Mouse (Mus musculus) heart, embryonic 15.5 days (tissue): ENCODE data around the gene Znrf3. TPM values are rescaled to one million over a fixed set of nuclear protein-coding genes. Genes with fewer than 3 reads are reported as not detected.
A peak's percentile ranks its signal among the peaks of the same experiment; 100 is the strongest.

Experiments
- ATAC-seq: fragments of 200-750 bp; cut with Nextera tagmentation; replicated peaks from 2 replicates; pipeline ENCODE4 v1.8.0; 2017; ENCODE audit warnings: low read depth, moderate TSS enrichment; ENCODE audit not compliant: insufficient number of reproducible peaks, insufficient read depth, low FRiP score
- H3K27ac ChIP-seq: fragments of 300-500 bp; sonication (generic); 2 replicates; pipeline ENCODE4 v1.5.1; 2015; ENCODE audit warnings: mild to moderate bottlenecking, inconsistent platforms
- H3K27me3 ChIP-seq: fragments of 300-500 bp; sonication (generic); 2 replicates; pipeline ENCODE4 v1.6.1; 2015; ENCODE audit warnings: inconsistent platforms
- H3K36me3 ChIP-seq: fragments of 300-500 bp; sonication (generic); 2 replicates; pipeline ENCODE4 v1.6.1; 2015; ENCODE audit warnings: mild to moderate bottlenecking, inconsistent platforms
- H3K4me1 ChIP-seq: fragments of 300-500 bp; sonication (generic); replicated peaks from 2 replicates; pipeline ENCODE4 v1.6.1; 2015; ENCODE audit warnings: inconsistent platforms
- H3K4me2 ChIP-seq: fragments of 300-500 bp; sonication (generic); 2 replicates; pipeline ENCODE4 v1.6.1; 2015; ENCODE audit warnings: inconsistent platforms, mild to moderate bottlenecking, moderate library complexity
- H3K4me3 ChIP-seq: fragments of 300-500 bp; sonication (generic); 2 replicates; pipeline ENCODE4 v1.5.1; 2015; ENCODE audit warnings: mild to moderate bottlenecking, inconsistent platforms
- H3K9ac ChIP-seq: fragments of 300-500 bp; sonication (generic); 2 replicates; pipeline ENCODE4 v1.6.1; 2015; ENCODE audit warnings: mild to moderate bottlenecking, inconsistent platforms
- H3K9me3 ChIP-seq: fragments of 300-500 bp; sonication (generic); replicated peaks from 2 replicates; pipeline ENCODE4 v1.6.1; 2016; ENCODE audit warnings: inconsistent platforms
- WGBS: fragments of 180-500 bp; shearing (Covaris S2); methylation state at CpG from one replicate; pipeline ENCODE4 v1.1.7; 2015; ENCODE audit warnings: mixed read lengths; 5-methylcytosine and 5-hydroxymethylcytosine counted together
- polyA plus RNA-seq: library from polyadenylated mRNA; unstranded; fragments of >200 nt; fragmentation: Nextera tagmentation; extraction: Ambion mirVana; gene quantifications from 2 replicates; pipeline ENCODE4 v1.2.1, GENCODE M21; 2015

Gene Znrf3
- polyA plus RNA-seq, 1 experiment from 2014 or later: 6.5 TPM

DNA sequence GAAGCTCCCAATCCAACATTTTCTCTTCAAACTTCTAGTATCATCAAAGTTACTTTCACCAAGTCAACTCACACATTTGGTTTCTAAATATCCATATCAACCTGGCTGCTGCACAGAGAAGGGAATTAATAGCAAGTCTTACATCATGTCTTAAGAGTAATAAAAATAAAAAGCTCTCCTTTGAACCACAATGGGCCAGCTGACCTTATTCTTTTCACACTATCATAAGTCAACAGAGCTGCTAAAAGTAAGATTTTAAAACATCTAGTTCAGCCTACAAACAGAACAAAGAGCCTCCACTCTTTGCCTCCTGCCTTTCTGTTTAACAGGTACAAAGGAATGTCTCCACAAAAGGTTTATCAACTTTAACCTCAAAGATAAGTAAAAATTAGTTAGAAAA lies 7.7 kb downstream of the Znrf3 start:
- Histone ChIP-seq H3K27ac (peak overlapping the region; percentile 33), H3K4me2 (no peak overlapping the region), H3K4me3 (no peak overlapping the region), H3K27me3 (no peaks in the 10 kb centered on the region), H3K9ac (no peak overlapping the region), H3K4me1 (peaks cover 39% of the 10 kb centered on the region), H3K36me3 (no peaks in the 10 kb centered on the region), H3K9me3 (no peaks in the 10 kb centered on the region)
- ATAC-seq: no peak

DNA sequence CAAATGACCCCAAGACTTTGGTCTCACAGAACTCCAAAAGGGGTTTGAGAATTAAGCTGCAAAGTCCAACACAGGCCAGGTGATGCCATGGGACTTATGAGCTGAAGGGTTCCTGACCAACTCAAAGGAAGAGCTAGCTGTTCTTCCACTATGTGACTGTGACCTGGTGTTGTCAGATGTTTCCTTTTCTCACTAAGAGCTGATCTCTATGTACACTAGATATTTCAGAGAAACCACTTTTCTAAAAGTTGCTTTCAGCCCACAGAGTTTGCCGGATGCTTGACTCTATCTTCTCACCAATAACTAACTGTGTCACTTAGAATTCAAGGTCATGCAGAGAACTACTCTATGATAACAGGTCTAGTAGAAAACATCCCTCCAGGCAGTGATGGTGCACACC lies 9.2 kb downstream of the Znrf3 start:
- peaks cover 52% of the 10 kb centered on the region for H3K4me1 ChIP-seq
- no peaks in the 10 kb centered on the region for H3K27me3 ChIP-seq
- no peak overlapping the region for H3K27ac ChIP-seq
- no peaks in the 10 kb centered on the region for H3K9me3 ChIP-seq
- no peak for ATAC-seq
- no peak overlapping the region for H3K4me2 ChIP-seq
- 76% methylated on average over 1 of the region's 1 CpGs for WGBS
- no peak overlapping the region for H3K4me3 ChIP-seq
- no peaks in the 10 kb centered on the region for H3K36me3 ChIP-seq
- no peak overlapping the region for H3K9ac ChIP-seq

DNA sequence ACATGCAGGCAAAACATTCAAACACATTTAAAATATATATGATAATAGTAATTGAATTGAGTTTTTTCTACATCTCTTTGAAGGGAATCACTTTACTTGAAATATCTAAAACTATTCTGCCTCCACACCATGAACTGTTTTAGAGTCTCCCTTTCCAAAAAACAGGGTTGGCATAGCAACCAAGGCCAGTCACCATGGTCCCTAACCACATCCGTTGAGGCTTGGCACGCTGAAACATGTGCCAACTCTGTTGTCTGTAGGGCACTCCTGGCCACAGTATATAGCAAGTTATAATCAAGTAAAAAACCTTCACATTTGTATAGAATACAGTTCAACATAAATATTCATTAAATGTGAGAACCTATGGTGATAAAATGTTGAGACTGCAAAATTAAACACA lies 12.3 kb downstream of the Znrf3 start:
- Histone ChIP-seq H3K4me2 (no peak overlapping the region), H3K4me3 (no peak overlapping the region), H3K36me3 (no peaks in the 10 kb centered on the region), H3K9ac (no peak overlapping the region), H3K27ac (no peak overlapping the region), H3K27me3 (no peaks in the 10 kb centered on the region), H3K4me1 (peaks cover 55% of the 10 kb centered on the region), H3K9me3 (no peaks in the 10 kb centered on the region)
- WGBS: 84% methylated on average over 2 of the region's 2 CpGs
- ATAC-seq: no peak

DNA sequence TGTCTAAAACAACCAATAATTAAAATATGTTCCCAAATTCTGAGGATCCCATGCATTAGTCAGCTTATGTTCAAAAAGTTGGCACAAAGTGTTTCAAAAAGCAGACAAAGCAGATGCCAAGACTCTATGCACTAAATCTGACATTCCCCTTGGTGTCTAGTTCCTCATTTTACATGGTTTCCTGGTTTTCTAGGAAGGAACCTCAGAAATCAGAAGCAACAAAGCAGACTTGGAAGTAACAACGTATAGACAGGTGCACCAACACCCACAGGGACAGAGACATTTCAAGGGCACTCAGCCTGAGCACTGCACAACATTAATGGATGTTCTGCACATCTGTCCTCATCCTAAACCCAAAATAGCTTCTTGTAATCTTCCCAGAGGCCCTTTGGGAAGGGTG lies 13.8 kb downstream of the Znrf3 start:
- no peaks in the 10 kb centered on the region for H3K27me3 ChIP-seq
- ATAC-seq: no peak
- H3K9me3 ChIP-seq: no peaks in the 10 kb centered on the region
- no peaks in the 10 kb centered on the region for H3K36me3 ChIP-seq
- 43% methylated on average over 1 of the region's 1 CpGs for WGBS
- H3K9ac ChIP-seq: no peak overlapping the region
- H3K4me3 ChIP-seq: no peak overlapping the region
- H3K4me2 ChIP-seq: no peak overlapping the region
- H3K4me1 ChIP-seq: peaks cover 53% of the 10 kb centered on the region
- peak overlapping the region; percentile 59 for H3K27ac ChIP-seq

DNA sequence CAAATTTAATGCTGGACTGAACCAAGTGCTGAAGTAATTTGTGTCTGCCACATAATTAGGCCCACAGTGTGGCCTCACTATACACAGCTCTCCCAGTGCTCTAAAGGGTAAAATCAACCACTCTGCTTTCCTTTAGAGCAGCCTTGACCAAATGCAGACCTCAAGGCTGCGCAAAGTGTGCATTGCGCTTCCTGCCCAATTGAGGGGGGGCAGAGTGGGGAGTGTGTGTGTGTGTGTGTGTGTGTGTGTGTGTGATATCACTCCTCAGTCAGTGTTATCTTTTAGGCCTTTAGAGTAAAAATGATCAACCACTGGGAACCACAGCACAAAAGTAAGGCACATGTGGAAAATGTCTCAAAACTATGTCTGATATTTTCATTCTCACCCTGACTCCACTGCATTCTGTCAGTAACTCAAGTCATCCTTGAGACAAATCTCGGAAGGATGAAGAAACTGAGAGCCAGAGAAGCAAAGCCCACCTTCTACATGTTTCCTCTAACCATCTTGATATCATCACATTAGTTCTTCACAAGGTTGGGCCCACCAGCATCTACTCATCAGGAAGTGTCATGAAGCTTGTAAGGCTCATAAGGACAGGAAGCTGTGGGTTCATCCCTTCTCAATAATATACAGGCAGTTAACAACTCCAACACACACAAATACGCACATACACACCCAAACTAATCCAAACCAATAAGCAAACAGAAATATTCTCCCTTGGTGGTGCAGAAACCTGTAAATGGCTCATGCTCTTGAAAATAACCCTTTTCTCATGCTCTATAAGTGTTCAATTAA lies 15.1 kb downstream of the Znrf3 start:
- peak overlapping the region; percentile 59 for H3K27ac ChIP-seq
- no peaks in the 10 kb centered on the region for H3K9me3 ChIP-seq
- H3K4me2 ChIP-seq: no peak overlapping the region
- WGBS: 81% methylated on average over 4 of the region's 4 CpGs
- no peaks in the 10 kb centered on the region for H3K36me3 ChIP-seq
- H3K27me3 ChIP-seq: no peaks in the 10 kb centered on the region
- no peak overlapping the region for H3K9ac ChIP-seq
- no peak overlapping the region for H3K4me3 ChIP-seq
- no peak for ATAC-seq
- H3K4me1 ChIP-seq: peaks cover 52% of the 10 kb centered on the region

DNA sequence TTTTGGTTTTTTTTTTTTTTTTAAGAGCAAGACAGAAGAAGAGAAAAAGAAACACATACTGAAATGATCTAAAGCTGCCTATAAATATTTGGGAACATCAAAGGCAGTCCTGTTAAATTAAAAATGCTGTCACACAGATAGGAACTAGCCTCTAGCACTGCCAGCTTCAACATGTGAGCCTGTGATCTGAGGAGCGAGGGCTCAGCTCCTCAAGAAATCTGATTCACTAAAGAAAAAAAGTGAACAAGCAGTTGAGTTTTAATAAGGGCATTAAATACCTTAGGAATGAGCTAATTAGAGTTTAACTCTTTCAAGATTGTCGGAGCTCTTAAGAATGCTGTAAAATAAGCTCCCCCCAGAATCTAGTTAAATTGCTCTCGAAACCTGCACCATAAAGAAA lies 17.4 kb downstream of the Znrf3 start:
- H3K4me2 ChIP-seq: no peak overlapping the region
- no peaks in the 10 kb centered on the region for H3K9me3 ChIP-seq
- no peaks in the 10 kb centered on the region for H3K36me3 ChIP-seq
- ATAC-seq: no peak
- no peaks in the 10 kb centered on the region for H3K27me3 ChIP-seq
- H3K27ac ChIP-seq: no peak overlapping the region
- no peak overlapping the region for H3K9ac ChIP-seq
- H3K4me3 ChIP-seq: no peak overlapping the region
- whole genome bisulfite sequencing: 78% methylated on average over 3 of the region's 3 CpGs
- peaks cover 52% of the 10 kb centered on the region for H3K4me1 ChIP-seq

DNA sequence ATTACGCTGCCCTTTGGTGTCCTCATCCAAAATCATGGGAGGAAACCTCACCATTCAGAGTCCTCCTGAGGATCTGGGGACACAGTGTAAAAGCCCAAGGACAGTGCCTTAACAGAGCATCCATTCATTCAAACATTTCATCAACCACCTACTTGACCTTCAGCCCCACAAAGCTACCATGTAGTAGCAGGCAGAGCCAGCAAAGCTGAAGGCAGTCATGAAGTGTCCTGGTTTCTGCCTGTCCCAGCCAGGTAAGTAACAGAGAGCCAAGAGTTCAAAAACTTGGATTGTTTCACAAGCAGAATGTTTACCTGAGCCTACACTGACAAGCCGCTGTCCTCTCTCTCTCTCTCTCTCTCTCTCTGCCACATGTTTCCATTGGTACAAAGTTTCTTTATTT lies 18.3 kb downstream of the Znrf3 start:
- H3K27ac ChIP-seq: no peak overlapping the region
- 93% methylated on average over 2 of the region's 2 CpGs for WGBS
- H3K9ac ChIP-seq: no peak overlapping the region
- H3K4me3 ChIP-seq: no peak overlapping the region
- no peaks in the 10 kb centered on the region for H3K27me3 ChIP-seq
- peaks cover 57% of the 10 kb centered on the region for H3K4me1 ChIP-seq
- H3K36me3 ChIP-seq: no peaks in the 10 kb centered on the region
- no peak overlapping the region for H3K4me2 ChIP-seq
- no peaks in the 10 kb centered on the region for H3K9me3 ChIP-seq
- no peak for ATAC-seq

DNA sequence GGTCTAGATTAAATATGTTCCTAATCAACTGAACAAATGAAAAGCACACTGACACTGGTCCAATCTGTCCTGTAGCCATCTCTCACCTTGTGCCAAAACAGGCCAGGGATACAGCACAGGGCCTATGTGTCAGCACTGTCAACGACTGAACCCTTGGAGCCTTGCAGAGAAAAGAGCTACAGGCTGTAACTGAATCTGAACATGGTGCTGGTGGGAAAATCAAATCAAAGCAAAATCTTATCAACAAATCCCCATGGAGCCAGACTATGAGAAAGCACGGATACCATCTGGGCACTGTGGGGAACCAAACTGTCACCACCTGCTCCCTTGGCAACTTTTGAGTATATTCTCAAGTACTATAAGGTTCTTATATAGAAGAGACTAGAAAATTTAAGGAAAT lies 19.5 kb downstream of the Znrf3 start:
- peaks cover 50% of the 10 kb centered on the region for H3K4me1 ChIP-seq
- H3K27me3 ChIP-seq: no peaks in the 10 kb centered on the region
- H3K9ac ChIP-seq: no peak overlapping the region
- H3K4me3 ChIP-seq: no peak overlapping the region
- H3K36me3 ChIP-seq: no peaks in the 10 kb centered on the region
- 15% methylated on average over 2 of the region's 2 CpGs for WGBS
- H3K9me3 ChIP-seq: no peaks in the 10 kb centered on the region
- ATAC-seq: no peak
- H3K27ac ChIP-seq: no peak overlapping the region
- H3K4me2 ChIP-seq: no peak overlapping the region

DNA sequence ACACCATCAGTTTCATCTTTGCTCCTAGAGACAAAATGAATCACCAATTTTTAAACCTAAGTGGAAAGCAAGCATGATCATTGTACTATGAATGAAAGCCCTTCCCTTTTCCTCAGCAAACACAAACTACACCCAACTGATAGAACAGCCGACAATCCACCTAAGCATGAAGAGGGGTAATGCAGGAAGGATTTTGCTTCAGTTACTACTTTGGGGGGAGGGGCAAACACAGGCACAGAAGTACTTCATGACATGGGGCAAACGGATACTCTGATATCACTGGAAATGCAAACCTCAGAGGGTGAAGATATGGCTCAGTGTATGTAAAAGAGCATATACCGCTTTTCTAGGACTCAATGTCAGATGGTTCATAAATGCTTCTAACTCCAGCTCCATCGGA lies 20.5 kb downstream of the Znrf3 start:
- ATAC-seq: no peak

DNA sequence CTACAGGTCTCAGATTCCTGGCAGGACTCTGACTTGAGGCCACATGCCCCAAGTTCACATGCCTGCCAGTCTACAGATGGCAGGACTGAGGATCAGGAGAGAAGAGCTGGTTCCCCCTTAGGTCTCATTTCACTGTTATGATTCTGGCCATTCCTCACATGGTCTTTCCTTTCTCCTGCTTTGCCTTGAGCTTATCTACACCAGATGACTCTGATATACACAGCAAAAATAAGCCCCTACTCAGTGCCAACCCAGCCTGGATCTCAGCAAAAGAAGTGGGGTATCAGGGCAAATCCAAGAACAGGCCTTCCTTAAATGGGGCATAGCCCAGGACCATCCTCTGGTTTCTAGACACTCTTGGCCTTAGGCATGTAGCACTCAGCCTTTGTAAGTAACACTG lies 21.6 kb downstream of the Znrf3 start:
- Histone ChIP-seq H3K9ac (no peak overlapping the region), H3K4me3 (no peak overlapping the region), H3K27ac (no peak overlapping the region), H3K27me3 (no peaks in the 10 kb centered on the region), H3K4me2 (no peak overlapping the region), H3K4me1 (peaks cover 42% of the 10 kb centered on the region), H3K36me3 (no peaks in the 10 kb centered on the region), H3K9me3 (no peaks in the 10 kb centered on the region)
- no peak for ATAC-seq

More for the DNA sequence above, 20.5 kb downstream of the Znrf3 start:
- no peaks in the 10 kb centered on the region for H3K36me3 ChIP-seq
- H3K9me3 ChIP-seq: no peaks in the 10 kb centered on the region
- H3K27me3 ChIP-seq: no peaks in the 10 kb centered on the region
- H3K4me1 ChIP-seq: peaks cover 46% of the 10 kb centered on the region
- H3K4me3 ChIP-seq: no peak overlapping the region
- no peak overlapping the region for H3K9ac ChIP-seq
- 60% methylated on average over 4 of the region's 4 CpGs for whole genome bisulfite sequencing
- H3K27ac ChIP-seq: no peak overlapping the region
- no peak overlapping the region for H3K4me2 ChIP-seq

DNA sequence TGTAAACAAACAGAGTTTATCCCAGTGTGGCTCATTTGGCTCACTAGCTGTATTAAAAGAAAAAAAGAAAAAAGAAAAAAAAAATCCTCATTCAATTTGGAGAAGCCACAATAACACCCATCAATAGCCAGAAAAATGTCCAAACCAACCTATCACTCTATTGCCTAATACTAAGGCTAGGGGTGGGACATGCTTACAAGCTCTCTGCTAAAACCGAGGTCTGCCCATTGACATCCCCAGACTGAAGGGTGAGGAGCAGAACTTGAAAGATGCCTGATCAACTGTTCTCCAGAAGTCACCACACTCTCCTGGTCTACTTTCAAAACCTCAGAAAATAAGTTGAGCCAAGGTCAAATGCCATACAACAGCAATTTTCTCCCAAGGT lies 22.4 kb downstream of the Znrf3 start:
- H3K27me3 ChIP-seq: no peaks in the 10 kb centered on the region
- no peak overlapping the region for H3K4me3 ChIP-seq
- peak overlapping the region; percentile 64 for H3K27ac ChIP-seq
- peaks cover 42% of the 10 kb centered on the region for H3K4me1 ChIP-seq
- no peaks in the 10 kb centered on the region for H3K9me3 ChIP-seq
- H3K4me2 ChIP-seq: no peak overlapping the region; the same call in 1 of the 2 replicates
- 44% methylated on average over 1 of the region's 1 CpGs for WGBS
- H3K9ac ChIP-seq: no peak overlapping the region
- H3K36me3 ChIP-seq: no peaks in the 10 kb centered on the region
- no peak for ATAC-seq

DNA sequence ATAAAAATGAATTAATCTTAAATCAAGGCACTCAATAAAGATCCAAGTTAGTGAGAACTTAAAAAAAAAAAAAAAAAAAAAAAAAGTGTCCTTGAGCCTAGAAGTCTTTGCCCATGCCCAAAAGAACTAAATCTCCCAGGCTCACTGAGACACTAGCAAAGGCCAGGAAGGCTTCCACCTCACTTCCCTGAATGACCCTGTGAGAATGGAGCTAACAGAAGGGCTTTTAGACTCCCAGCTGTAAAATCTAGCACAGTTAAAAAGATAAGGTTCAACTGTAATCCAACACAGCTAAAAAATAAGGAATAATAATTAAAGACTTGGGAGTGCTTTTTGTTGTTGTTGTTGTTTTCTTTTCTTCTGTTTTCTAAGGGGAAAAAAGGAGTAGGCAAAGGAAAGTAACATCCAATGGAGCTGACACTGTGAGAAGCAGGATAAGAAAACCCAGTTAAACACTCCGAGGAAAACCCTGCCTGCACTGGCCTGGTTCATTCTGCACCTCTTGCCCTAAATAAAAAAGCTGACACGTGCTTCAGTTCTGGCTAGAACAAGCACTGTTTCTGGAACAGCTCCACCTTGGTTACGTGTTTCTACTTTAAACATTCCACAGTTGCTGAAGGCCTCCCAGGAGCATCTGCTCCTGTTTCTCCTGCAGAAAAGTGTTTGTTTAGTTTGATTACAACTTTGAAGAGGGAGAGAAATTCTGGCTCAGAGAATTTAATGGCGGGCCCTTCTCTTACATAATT lies 23.0 kb downstream of the Znrf3 start:
- H3K4me2 ChIP-seq: no peak overlapping the region; the same call in 1 of the 2 replicates
- no peaks in the 10 kb centered on the region for H3K9me3 ChIP-seq
- 16% methylated on average over 4 of the region's 4 CpGs for WGBS
- H3K9ac ChIP-seq: no peak overlapping the region
- H3K4me1 ChIP-seq: peaks cover 48% of the 10 kb centered on the region
- no peaks in the 10 kb centered on the region for H3K36me3 ChIP-seq
- ATAC-seq: 0 out of 2 replicates have a peak, but pooled peaks have one; percentile 50
- no peak overlapping the region for H3K4me3 ChIP-seq
- H3K27me3 ChIP-seq: no peaks in the 10 kb centered on the region
- H3K27ac ChIP-seq: peak overlapping the region; percentile 64
